Mouse (Mus musculus) limb, embryonic 10.5 days (tissue): ENCODE measurements around the gene Cct7. TPM values are rescaled to one million over a fixed set of nuclear protein-coding genes. Genes with fewer than 3 reads are reported as not detected.
A peak's percentile ranks its signal among the peaks of the same experiment; 100 is the strongest.

Source experiments
- DNase-seq: peaks from one replicate; pipeline ENCODE4 v3.0.0-alpha.2; 2017; ENCODE audit warnings: low spot score
- H3K27ac ChIP-seq: fragments of 300-500 bp; sonication (generic); 2 replicates; pipeline ENCODE4 v1.5.1; 2016; ENCODE audit warnings: mild to moderate bottlenecking
- H3K27me3 ChIP-seq: fragments of 300-500 bp; sonication (generic); 2 replicates; pipeline ENCODE4 v1.6.1; 2016; ENCODE audit warnings: low read depth, mild to moderate bottlenecking; ENCODE audit not compliant: poor library complexity, severe bottlenecking
- H3K36me3 ChIP-seq: fragments of 300-500 bp; sonication (generic); 2 replicates; pipeline ENCODE4 v1.6.1; 2016; ENCODE audit warnings: mild to moderate bottlenecking, moderate library complexity
- H3K4me1 ChIP-seq: fragments of 300-500 bp; sonication (generic); 2 replicates; pipeline ENCODE4 v1.6.1; 2016
- H3K4me3 ChIP-seq: fragments of 300-500 bp; sonication (generic); 2 replicates; pipeline ENCODE4 v1.5.1; 2016; ENCODE audit warnings: mild to moderate bottlenecking, moderate library complexity
- H3K9me3 ChIP-seq: fragments of 300-500 bp; sonication (generic); replicated peaks from 2 replicates; pipeline ENCODE4 v1.6.1; 2016; ENCODE audit warnings: mild to moderate bottlenecking
- WGBS: fragments of 180-500 bp; shearing (Covaris S2); methylation state at CpG from one replicate; pipeline ENCODE4 v1.1.7; 2016; 5-methylcytosine and 5-hydroxymethylcytosine counted together
- polyA plus RNA-seq: library from polyadenylated mRNA; unstranded; fragments of >200 nt; fragmentation: Nextera tagmentation; extraction: Ambion mirVana; gene quantifications from 2 replicates; pipeline ENCODE4 v1.2.1, GENCODE M21; 2016

The Cct7 gene
- polyA plus RNA-seq, 1 experiment from 2014 or later: 778 TPM

GRCm38 (mm10) chr6:85469660-85470430 is 18.5 kb downstream of the Cct7 start:
- H3K36me3 ChIP-seq: peaks cover 53% of the 10 kb centered on the region
- 0 out of 2 replicates have a peak, but pooled peaks cover 21% of the 10 kb centered on the region for H3K27me3 ChIP-seq
- no peak for DNase-seq
- no peak overlapping the region for H3K27ac ChIP-seq
- H3K9me3 ChIP-seq: no peaks in the 10 kb centered on the region
- H3K4me3 ChIP-seq: no peak overlapping the region
- 80% methylated on average over 5 of the region's 5 CpGs for WGBS
- H3K4me1 ChIP-seq: peaks cover 8% of the 10 kb centered on the region; the same call in 1 of the 2 replicates

- no peak overlapping the region for H3K27ac ChIP-seq
- peaks cover 35% of the 10 kb centered on the region for H3K36me3 ChIP-seq
- H3K4me1 ChIP-seq: peaks cover 16% of the 10 kb centered on the region
- H3K4me3 ChIP-seq: no peak overlapping the region
- 67% methylated on average over 8 of the region's 8 CpGs for WGBS
- peaks cover 27% of the 10 kb centered on the region; the same call in 1 of the 2 replicates for H3K27me3 ChIP-seq
- no peak for DNase-seq
- H3K9me3 ChIP-seq: no peaks in the 10 kb centered on the region
These were observed 20.6 kb downstream of the Cct7 start for GRCm38 (mm10) chr6:85471962-85472361.

GRCm38 (mm10) chr6:85472542-85472941 is 21.2 kb downstream of the Cct7 start:
- H3K4me3 ChIP-seq: no peak overlapping the region
- H3K36me3 ChIP-seq: peaks cover 30% of the 10 kb centered on the region
- H3K4me1 ChIP-seq: peaks cover 22% of the 10 kb centered on the region
- H3K27ac ChIP-seq: no peak overlapping the region
- H3K27me3 ChIP-seq: peaks cover 30% of the 10 kb centered on the region
- WGBS: 58% methylated on average over 5 of the region's 5 CpGs
- no peaks in the 10 kb centered on the region for H3K9me3 ChIP-seq
- no peak for DNase-seq

GRCm38 (mm10) chr6:85475581-85475980 is 24.3 kb downstream of the Cct7 start:
- WGBS: 82% methylated on average over 3 of the region's 3 CpGs
- Histone ChIP-seq H3K27ac (no peak overlapping the region), H3K4me3 (no peak overlapping the region), H3K27me3 (peaks cover 60% of the 10 kb centered on the region), H3K4me1 (peaks cover 33% of the 10 kb centered on the region), H3K9me3 (no peaks in the 10 kb centered on the region), H3K36me3 (peaks cover 11% of the 10 kb centered on the region; the same call in 1 of the 2 replicates)
- no peak for DNase-seq

- WGBS: 35% methylated on average over 10 of the region's 10 CpGs
- peaks cover 28% of the 10 kb centered on the region for H3K4me1 ChIP-seq
- peak; percentile 77 for DNase-seq
- H3K9me3 ChIP-seq: no peaks in the 10 kb centered on the region
- H3K36me3 ChIP-seq: peaks cover 13% of the 10 kb centered on the region; the same call in 1 of the 2 replicates
- peak overlapping the region; percentile 17; the same call in 1 of the 2 replicates for H3K27ac ChIP-seq
- H3K27me3 ChIP-seq: peaks cover 71% of the 10 kb centered on the region
- no peak overlapping the region for H3K4me3 ChIP-seq
These were observed 26.1 kb downstream of the Cct7 start for GRCm38 (mm10) chr6:85477366-85477917.

GRCm38 (mm10) chr6:85478416-85478815 is 27.1 kb downstream of the Cct7 start:
- H3K9me3 ChIP-seq: no peaks in the 10 kb centered on the region
- H3K27ac ChIP-seq: peak overlapping the region; percentile 14; the same call in 1 of the 2 replicates
- no peak overlapping the region for H3K4me3 ChIP-seq
- peaks cover 75% of the 10 kb centered on the region for H3K27me3 ChIP-seq
- no peak for DNase-seq
- WGBS: 39% methylated on average over 14 of the region's 14 CpGs
- H3K4me1 ChIP-seq: peaks cover 28% of the 10 kb centered on the region
- peaks cover 13% of the 10 kb centered on the region; the same call in 1 of the 2 replicates for H3K36me3 ChIP-seq

GRCm38 (mm10) chr6:85479979-85480378 is 28.7 kb downstream of the Cct7 start:
- Histone ChIP-seq H3K27ac (no peak overlapping the region), H3K36me3 (peaks cover 12% of the 10 kb centered on the region; the same call in 1 of the 2 replicates), H3K4me1 (peaks cover 43% of the 10 kb centered on the region), H3K9me3 (no peaks in the 10 kb centered on the region), H3K4me3 (no peak overlapping the region), H3K27me3 (peaks cover 82% of the 10 kb centered on the region)
- no peak for DNase-seq
- 88% methylated on average over 5 of the region's 5 CpGs for WGBS

GRCm38 (mm10) chr6:85480685-85481084 is 29.4 kb downstream of the Cct7 start:
- H3K27ac ChIP-seq: no peak overlapping the region
- no peaks in the 10 kb centered on the region for H3K9me3 ChIP-seq
- peaks cover 9% of the 10 kb centered on the region; the same call in 1 of the 2 replicates for H3K36me3 ChIP-seq
- peaks cover 84% of the 10 kb centered on the region for H3K27me3 ChIP-seq
- DNase-seq: no peak
- WGBS: 75% methylated on average over 16 of the region's 16 CpGs
- H3K4me3 ChIP-seq: no peak overlapping the region
- peaks cover 39% of the 10 kb centered on the region for H3K4me1 ChIP-seq

- H3K27ac ChIP-seq: peak overlapping the region; percentile 72
- peaks cover 85% of the 10 kb centered on the region for H3K27me3 ChIP-seq
- H3K4me1 ChIP-seq: peaks cover 37% of the 10 kb centered on the region
- DNase-seq: peak; percentile 73
- H3K4me3 ChIP-seq: peak overlapping the region; percentile 45
- 3% methylated on average over 92 of the region's 92 CpGs for WGBS
- peaks cover 9% of the 10 kb centered on the region; the same call in 1 of the 2 replicates for H3K36me3 ChIP-seq
- H3K9me3 ChIP-seq: no peaks in the 10 kb centered on the region
These were observed 32.8 kb downstream of the Cct7 start for GRCm38 (mm10) chr6:85483843-85484721.

- peaks cover 51% of the 10 kb centered on the region for H3K4me1 ChIP-seq
- no peak for DNase-seq
- no peak overlapping the region for H3K27ac ChIP-seq
- H3K27me3 ChIP-seq: peaks cover 69% of the 10 kb centered on the region
- H3K36me3 ChIP-seq: 0 out of 2 replicates have a peak, but pooled peaks cover under 1% of the 10 kb centered on the region
- no peak overlapping the region for H3K4me3 ChIP-seq
- H3K9me3 ChIP-seq: no peaks in the 10 kb centered on the region
- 86% methylated on average over 2 of the region's 2 CpGs for WGBS
These were observed 34.4 kb downstream of the Cct7 start for GRCm38 (mm10) chr6:85485738-85486137.

GRCm38 (mm10) chr6:85488510-85488909 is 37.2 kb downstream of the Cct7 start:
- peaks cover 70% of the 10 kb centered on the region for H3K4me1 ChIP-seq
- DNase-seq: no peak
- H3K27ac ChIP-seq: peak overlapping the region; percentile 75
- 80% methylated on average over 4 of the region's 4 CpGs for WGBS
- peaks cover 41% of the 10 kb centered on the region for H3K27me3 ChIP-seq
- H3K36me3 ChIP-seq: no peaks in the 10 kb centered on the region
- H3K9me3 ChIP-seq: no peaks in the 10 kb centered on the region
- no peak overlapping the region for H3K4me3 ChIP-seq

- WGBS: 86% methylated on average over 3 of the region's 3 CpGs
- H3K36me3 ChIP-seq: no peaks in the 10 kb centered on the region
- H3K4me3 ChIP-seq: no peak overlapping the region
- H3K27ac ChIP-seq: peak overlapping the region; percentile 75
- no peaks in the 10 kb centered on the region for H3K9me3 ChIP-seq
- H3K27me3 ChIP-seq: peaks cover 29% of the 10 kb centered on the region
- H3K4me1 ChIP-seq: peaks cover 58% of the 10 kb centered on the region
- no peak for DNase-seq
These were observed 38.4 kb downstream of the Cct7 start for GRCm38 (mm10) chr6:85489717-85490116.
